Mouse (Mus musculus) forebrain, embryonic 11.5 days (tissue): ENCODE data around the gene Nabp2. TPM values are rescaled to one million over a fixed set of nuclear protein-coding genes. Genes with fewer than 3 reads are reported as not detected.

Experiments used
- ATAC-seq: fragments of 200-750 bp; cut with Nextera tagmentation; replicated peaks from 2 replicates; pipeline ENCODE4 v1.8.0; 2017; ENCODE audit warnings: moderate TSS enrichment; ENCODE audit not compliant: low FRiP score
- DNase-seq: peaks from one replicate; pipeline ENCODE4 v3.0.0-alpha.2; 2017; ENCODE audit warnings: low spot score
- H3K27ac ChIP-seq: fragments of 300-500 bp; sonication (generic); 2 replicates; pipeline ENCODE4 v1.5.1; 2014; ENCODE audit warnings: low read depth, low read length
- H3K27me3 ChIP-seq: fragments of 300-500 bp; sonication (generic); 2 replicates; pipeline ENCODE4 v1.6.1; 2014; ENCODE audit warnings: mild to moderate bottlenecking, low read length, mixed read lengths; ENCODE audit not compliant: control insufficient read depth, insufficient read depth
- H3K36me3 ChIP-seq: fragments of 300-500 bp; sonication (generic); 2 replicates; pipeline ENCODE4 v1.6.1; 2014; ENCODE audit warnings: mild to moderate bottlenecking, low read length, moderate library complexity, mixed read lengths; ENCODE audit not compliant: control insufficient read depth, insufficient read depth
- H3K4me1 ChIP-seq: fragments of 300-500 bp; sonication (generic); replicated peaks from 2 replicates; pipeline ENCODE4 v1.6.1; 2014; ENCODE audit warnings: low read length, mixed read lengths; ENCODE audit not compliant: control insufficient read depth, insufficient read depth
- H3K4me2 ChIP-seq: fragments of 300-500 bp; sonication (generic); 2 replicates; pipeline ENCODE4 v1.6.1; 2014; ENCODE audit warnings: low read depth, mild to moderate bottlenecking, low read length, moderate library complexity, mixed read lengths; ENCODE audit not compliant: severe bottlenecking
- H3K4me3 ChIP-seq: fragments of 300-500 bp; sonication (generic); 2 replicates; pipeline ENCODE4 v1.5.1; 2014; ENCODE audit warnings: low read depth, low read length
- H3K9ac ChIP-seq: fragments of 300-500 bp; sonication (generic); 2 replicates; pipeline ENCODE4 v1.6.1; 2014; ENCODE audit warnings: low read length
- H3K9me3 ChIP-seq: fragments of 300-500 bp; sonication (generic); 2 replicates; pipeline ENCODE4 v1.6.1; 2016; ENCODE audit warnings: low read length, mixed read lengths; ENCODE audit not compliant: control insufficient read depth
- WGBS: fragments of 180-500 bp; shearing (Covaris S2); extraction: QIAGEN DNeasy Blood & Tissue Kit; methylation state at CpG from one replicate; pipeline ENCODE4 v1.1.7; 2014; 5-methylcytosine and 5-hydroxymethylcytosine counted together
- polyA plus RNA-seq: library from polyadenylated mRNA; unstranded; fragments of >200 nt; fragmentation: Nextera tagmentation; extraction: Ambion mirVana; gene quantifications from 2 replicates; pipeline ENCODE4 v1.2.1, GENCODE M21; 2014

Gene Nabp2
- polyA plus RNA-seq, 1 experiment from 2014 or later: 151 TPM

DNA sequence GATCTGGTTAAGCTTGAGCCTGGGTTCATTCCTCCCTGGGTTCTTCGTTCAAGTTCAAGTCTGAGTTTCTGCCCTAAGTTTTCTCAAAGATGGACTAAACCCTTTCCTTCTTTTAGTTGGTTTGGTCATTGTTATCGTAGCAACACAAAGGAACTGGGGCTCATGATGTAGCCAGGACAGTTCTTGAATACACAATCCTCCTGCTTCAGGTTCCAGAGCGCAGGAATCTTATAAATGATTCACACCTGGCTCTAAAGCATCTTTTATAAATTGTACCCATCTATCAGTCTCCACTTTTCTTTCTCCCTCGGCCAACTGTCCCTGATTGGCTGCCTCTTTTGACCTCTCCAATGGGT lies 35.2 kb downstream of the Nabp2 start:
- H3K27me3 ChIP-seq: no peaks in the 10 kb centered on the region
- H3K36me3 ChIP-seq: no peaks in the 10 kb centered on the region
- H3K4me3 ChIP-seq: peak overlapping the region; percentile 67
- H3K27ac ChIP-seq: peak overlapping the region; percentile 76
- H3K4me1 ChIP-seq: peaks cover 12% of the 10 kb centered on the region; the same call in 1 of the 2 replicates
- no peak for ATAC-seq
- H3K9me3 ChIP-seq: no peaks in the 10 kb centered on the region
- H3K4me2 ChIP-seq: peak overlapping the region; percentile 79
- WGBS: 51% methylated on average over 4 of the region's 4 CpGs
- peak overlapping the region; percentile 92; the same call in 1 of the 2 replicates for H3K9ac ChIP-seq
- no peak for DNase-seq

GRCm38 (mm10) chr10:128374393-128374792 lies 36.9 kb downstream of the Nabp2 start:
- Histone ChIP-seq H3K27ac (no peak overlapping the region), H3K27me3 (no peaks in the 10 kb centered on the region), H3K9ac (no peak overlapping the region), H3K4me1 (peaks cover 12% of the 10 kb centered on the region; the same call in 1 of the 2 replicates), H3K36me3 (no peaks in the 10 kb centered on the region), H3K4me2 (no peak overlapping the region), H3K9me3 (no peaks in the 10 kb centered on the region), H3K4me3 (no peak overlapping the region)
- ATAC-seq (no peak), DNase-seq (no peak)
- WGBS: 72% methylated on average over 6 of the region's 6 CpGs

DNA sequence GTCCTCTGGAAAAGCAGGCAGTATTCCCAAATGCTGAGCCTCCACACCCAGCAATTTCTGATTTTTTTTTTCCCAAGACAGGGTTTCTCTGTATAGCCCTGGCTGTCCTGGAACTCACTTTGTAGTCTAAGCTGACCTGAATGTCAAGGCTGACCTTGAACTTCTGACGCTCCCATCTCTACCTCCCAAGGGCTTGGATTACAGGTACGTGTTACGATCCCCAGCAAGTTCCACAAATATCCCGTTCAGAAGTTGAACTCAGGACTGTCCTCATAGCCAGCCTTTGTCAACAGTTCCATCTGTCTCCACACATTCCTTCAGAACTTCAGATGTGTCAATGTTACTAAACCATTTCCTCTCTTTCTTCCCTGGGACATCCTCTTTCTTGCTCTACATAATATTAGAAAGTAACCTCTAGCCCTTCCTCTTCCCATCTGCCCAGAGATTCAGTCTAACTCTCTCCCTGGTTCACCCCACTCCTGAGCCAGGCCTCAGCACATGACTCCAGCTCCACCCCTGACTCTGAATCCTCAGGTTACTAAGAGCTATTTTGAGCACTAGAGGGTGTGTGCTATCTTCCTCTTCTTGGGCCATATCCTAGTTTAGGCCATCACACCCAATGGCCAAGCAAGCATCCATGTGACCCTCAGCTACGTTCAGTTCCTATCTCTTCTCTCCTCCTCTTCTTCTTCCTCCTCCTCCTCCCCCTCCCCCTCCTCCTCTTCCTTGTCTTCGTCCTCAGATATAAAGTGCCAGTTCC lies 38.1 kb downstream of the Nabp2 start:
- no peaks in the 10 kb centered on the region for H3K36me3 ChIP-seq
- H3K9me3 ChIP-seq: no peaks in the 10 kb centered on the region
- H3K4me1 ChIP-seq: peaks cover 6% of the 10 kb centered on the region; the same call in 1 of the 2 replicates
- no peak overlapping the region for H3K27ac ChIP-seq
- DNase-seq: no peak
- no peak overlapping the region for H3K4me2 ChIP-seq
- no peak overlapping the region for H3K9ac ChIP-seq
- WGBS: 87% methylated on average over 6 of the region's 6 CpGs
- ATAC-seq: no peak
- no peak overlapping the region for H3K4me3 ChIP-seq
- no peaks in the 10 kb centered on the region for H3K27me3 ChIP-seq

- no peak overlapping the region for H3K4me2 ChIP-seq
- H3K4me1 ChIP-seq: 0 out of 2 replicates have a peak, but pooled peaks cover 3% of the 10 kb centered on the region
- H3K36me3 ChIP-seq: no peaks in the 10 kb centered on the region
- no peaks in the 10 kb centered on the region for H3K27me3 ChIP-seq
- DNase-seq (no peak), ATAC-seq (no peak)
- no peaks in the 10 kb centered on the region for H3K9me3 ChIP-seq
- H3K4me3 ChIP-seq: no peak overlapping the region
- no peak overlapping the region for H3K9ac ChIP-seq
- H3K27ac ChIP-seq: no peak overlapping the region
- WGBS: 84% methylated on average over 5 of the region's 5 CpGs
Measured at GRCm38 (mm10) chr10:128372142-128372541, 39.1 kb downstream of the Nabp2 start.

DNA sequence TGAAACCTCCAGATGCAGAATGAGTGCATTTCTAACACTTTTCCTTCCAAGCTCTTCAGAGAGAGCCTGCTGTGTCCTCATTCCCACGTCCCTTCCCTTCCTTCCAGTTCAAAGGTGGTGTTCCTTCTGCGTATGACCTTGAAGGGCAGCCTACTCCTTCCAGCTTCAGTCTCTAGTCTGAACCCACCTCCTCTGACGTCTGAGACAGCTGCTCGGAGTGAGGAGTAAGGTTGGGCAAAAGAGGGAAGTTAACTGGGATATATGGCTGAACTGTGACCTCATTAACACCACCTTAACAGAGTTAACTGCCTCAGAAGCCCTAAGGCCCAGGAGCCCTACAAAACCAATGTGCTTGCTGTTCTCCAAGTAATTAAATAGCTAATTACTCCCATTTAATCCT lies 40.7 kb downstream of the Nabp2 start:
- Histone ChIP-seq H3K4me1 (no peaks in the 10 kb centered on the region), H3K4me2 (no peak overlapping the region), H3K4me3 (no peak overlapping the region), H3K9ac (no peak overlapping the region), H3K9me3 (no peaks in the 10 kb centered on the region), H3K27ac (no peak overlapping the region), H3K36me3 (no peaks in the 10 kb centered on the region), H3K27me3 (no peaks in the 10 kb centered on the region)
- 57% methylated on average over 4 of the region's 4 CpGs for WGBS
- no peak for DNase-seq
- no peak for ATAC-seq

DNA sequence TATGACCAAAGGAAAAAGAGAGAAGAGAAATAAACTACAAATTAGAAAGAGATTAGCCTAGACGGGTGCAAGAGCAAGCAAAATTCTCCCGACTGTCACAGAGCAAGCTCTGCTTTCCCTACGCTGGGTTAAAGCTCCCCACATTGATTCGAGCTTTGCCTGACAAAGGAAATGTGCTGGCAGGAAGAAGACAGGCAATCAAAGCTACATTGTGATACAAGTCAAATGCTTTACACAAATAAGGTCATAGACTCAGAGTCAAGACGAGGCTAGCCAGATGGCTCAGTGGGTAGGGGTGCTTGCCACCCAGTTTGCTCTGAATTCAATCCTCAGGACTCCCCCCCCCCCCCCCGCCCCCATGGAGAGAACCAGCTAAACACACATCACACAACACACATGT lies 41.3 kb downstream of the Nabp2 start:
- Histone ChIP-seq H3K4me3 (no peak overlapping the region), H3K27ac (no peak overlapping the region), H3K9me3 (no peaks in the 10 kb centered on the region), H3K27me3 (no peaks in the 10 kb centered on the region), H3K9ac (no peak overlapping the region), H3K36me3 (no peaks in the 10 kb centered on the region; the same call in 1 of the 2 replicates), H3K4me1 (no peaks in the 10 kb centered on the region), H3K4me2 (no peak overlapping the region)
- 63% methylated on average over 5 of the region's 6 CpGs for WGBS
- ATAC-seq: no peak
- DNase-seq: no peak

DNA sequence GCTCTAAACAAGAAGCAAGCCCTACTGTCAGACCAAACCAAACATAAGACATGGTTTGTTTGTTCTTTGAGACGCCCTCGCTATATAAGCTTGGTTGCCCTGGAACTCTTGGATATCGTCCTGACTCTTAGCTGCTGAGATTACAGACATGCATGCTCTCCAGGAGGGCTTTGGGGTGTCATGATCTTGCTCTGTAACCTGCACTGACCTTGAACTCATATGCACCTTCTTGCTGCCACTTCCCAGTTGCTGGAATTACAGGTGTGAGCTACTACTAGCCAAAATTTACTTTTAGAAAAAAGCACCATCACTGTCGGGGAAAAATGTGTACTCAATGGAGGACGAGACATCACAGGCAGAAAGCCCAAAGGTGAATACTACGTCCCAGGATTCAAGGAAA lies 41.7 kb downstream of the Nabp2 start:
- no peaks in the 10 kb centered on the region for H3K4me1 ChIP-seq
- H3K4me3 ChIP-seq: peak overlapping the region; percentile 70
- H3K4me2 ChIP-seq: peak overlapping the region; percentile 56
- 79% methylated on average over 6 of the region's 6 CpGs for WGBS
- DNase-seq: no peak
- H3K36me3 ChIP-seq: no peaks in the 10 kb centered on the region; the same call in 1 of the 2 replicates
- H3K9me3 ChIP-seq: no peaks in the 10 kb centered on the region
- H3K27ac ChIP-seq: peak overlapping the region; percentile 85; the same call in 1 of the 2 replicates
- no peak for ATAC-seq
- no peaks in the 10 kb centered on the region for H3K27me3 ChIP-seq
- H3K9ac ChIP-seq: peak overlapping the region; percentile 64

GRCm38 (mm10) chr10:128369218-128369543 lies 42.1 kb downstream of the Nabp2 start:
- Histone ChIP-seq H3K4me1 (no peaks in the 10 kb centered on the region), H3K4me2 (peak overlapping the region; percentile 56), H3K9ac (peak overlapping the region; percentile 64), H3K4me3 (peak overlapping the region; percentile 70), H3K9me3 (no peaks in the 10 kb centered on the region), H3K27me3 (no peaks in the 10 kb centered on the region), H3K36me3 (no peaks in the 10 kb centered on the region; the same call in 1 of the 2 replicates), H3K27ac (peak overlapping the region; percentile 85)
- WGBS: 9% methylated on average over 9 of the region's 9 CpGs
- DNase-seq (no peak), ATAC-seq (no peak)
